Mouse (Mus musculus) ovary, postnatal 14 days (tissue): Measurements from ENCODE around the gene Src.
"Not testable (repeated sequence)": the region's sequence is repeated elsewhere in the genome, so short reads cannot be mapped to it uniquely, and the experiment has no call there.

Experiments
- DNase-seq: peaks from one replicate; pipeline ENCODE4 v3.0.0; 2022; ENCODE audit warnings: low spot score

The Src gene

DNA sequence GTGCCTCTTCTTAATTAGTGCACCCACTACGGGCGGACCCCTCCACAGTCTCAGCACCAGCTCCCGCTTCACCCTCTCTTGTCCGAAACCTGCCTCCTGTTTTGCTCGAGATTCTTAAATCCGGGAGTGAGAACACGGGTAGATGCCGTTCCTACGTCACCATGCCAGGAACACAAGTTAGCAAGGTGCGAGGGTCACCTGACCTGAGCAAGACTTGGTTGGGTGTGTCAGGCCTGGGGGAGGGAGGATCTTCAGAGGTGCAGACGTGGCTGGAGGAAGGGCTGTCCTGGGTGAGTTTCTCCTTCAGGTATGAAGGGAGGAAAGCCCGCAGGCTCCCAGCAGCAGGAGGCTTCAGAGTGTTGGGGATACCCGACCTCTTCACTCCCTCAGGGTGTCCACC lies at the start of gene Src:
Gene Src, plus strand, starts transcription at position 239 of the 400 bp plus-strand sequence.
- no peak for DNase-seq

DNA sequence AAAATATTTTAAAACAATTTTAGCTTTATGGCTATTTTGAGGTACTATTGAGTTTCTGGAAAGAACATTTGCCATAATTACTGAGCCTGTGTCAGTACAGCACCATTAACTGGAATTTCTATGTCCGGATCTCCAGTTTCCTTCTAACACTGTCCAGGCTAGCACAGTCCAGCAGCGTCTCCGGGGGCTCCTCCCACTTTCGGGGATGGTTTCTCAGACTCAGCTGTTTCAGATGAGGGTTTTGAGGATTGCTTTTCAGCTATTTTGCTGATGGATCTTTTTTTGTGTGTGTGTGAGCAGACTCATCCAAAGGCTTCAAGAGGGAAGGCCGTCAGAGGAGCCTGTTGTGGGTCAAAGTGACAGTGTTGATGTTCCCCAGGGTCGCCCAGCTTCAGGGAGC lies 46.5 kb upstream of the Src start:
- no peak for DNase-seq

DNA sequence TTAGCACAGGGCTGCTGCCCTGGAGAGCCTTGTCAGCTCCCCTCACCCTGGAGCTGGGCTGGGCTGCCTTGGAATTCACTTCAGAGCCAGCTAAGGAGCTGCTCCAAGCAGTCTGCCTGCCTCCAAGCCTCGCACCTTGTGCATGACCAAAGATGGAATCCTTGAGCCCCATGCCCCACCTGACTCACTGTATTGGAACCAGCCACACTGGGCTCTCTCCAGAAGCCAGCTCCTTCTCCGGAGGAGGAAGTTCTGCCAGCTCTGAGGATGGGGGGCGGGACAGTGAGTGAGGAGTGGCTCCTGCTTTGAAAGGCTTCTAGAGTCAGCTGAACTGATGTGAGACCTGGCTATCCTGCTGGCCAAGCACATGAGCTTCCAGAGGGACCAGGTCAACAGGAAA lies 44.6 kb upstream of the Src start:
- DNase-seq: no peak

DNA sequence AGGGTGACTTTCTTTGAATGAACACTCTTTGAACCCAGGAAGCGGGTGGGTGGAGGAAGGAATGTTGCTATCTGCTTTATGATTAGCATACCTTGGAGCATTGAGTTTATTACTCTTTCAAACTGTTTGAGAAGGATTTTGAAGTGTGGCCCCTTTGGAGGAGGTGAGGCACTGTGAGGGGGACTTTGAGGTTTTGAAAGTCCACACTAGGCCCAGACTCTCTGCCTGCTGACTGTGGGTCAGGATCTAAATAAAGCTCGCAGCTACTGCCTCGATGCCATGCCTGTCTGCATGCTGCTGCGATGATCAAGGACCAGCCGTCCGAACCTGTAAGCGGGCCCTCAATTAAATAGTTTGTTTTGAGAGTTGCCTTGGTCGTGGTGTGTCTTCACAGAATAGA lies 43.2 kb upstream of the Src start:
- no peak for DNase-seq

DNA sequence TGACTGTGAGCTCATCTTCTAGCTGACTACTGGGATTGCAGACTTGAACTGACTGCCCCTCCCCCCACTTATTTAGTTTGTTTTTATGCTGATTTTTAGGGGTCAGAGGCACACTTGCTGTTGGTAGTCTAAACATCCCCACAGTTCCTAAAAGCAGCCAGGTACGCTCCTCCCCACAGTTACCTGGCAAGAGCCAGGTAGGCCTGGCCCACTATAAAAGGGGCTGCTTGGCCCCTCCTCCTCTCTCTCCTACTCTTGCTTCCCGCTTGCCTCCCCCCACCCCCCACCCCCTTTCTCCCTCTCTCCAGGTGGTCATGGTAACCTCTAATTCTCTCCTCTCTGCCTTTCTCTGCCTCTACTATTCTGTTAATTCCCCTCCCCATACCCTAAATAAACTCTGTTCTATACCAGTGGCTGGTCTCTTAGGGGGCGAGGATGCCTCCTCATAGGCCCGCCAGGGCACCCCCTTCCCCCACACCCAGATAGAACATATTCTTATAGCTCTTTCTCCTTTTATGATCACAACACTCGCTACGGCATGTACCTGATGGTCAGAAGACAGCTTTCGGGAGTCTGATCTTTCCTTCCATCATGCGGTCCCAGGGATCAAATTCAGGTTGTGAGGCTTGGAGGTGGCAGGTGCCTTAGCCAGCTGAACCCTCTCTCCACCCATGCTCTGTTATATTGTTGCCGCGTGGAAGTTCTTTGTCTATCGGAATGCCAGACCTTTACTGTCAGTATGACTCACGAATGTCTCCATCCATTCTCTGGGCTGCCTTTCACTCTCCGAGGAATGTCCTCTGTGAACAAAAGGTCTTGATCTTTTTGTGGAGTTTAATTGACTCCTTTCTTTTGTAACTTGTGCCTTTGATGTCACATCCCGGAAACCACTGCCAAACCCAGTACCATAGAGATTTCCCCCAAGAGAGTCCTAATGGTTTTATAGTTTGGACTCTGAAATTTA lies 42.2 kb upstream of the Src start:
- DNase-seq: no peak

DNA sequence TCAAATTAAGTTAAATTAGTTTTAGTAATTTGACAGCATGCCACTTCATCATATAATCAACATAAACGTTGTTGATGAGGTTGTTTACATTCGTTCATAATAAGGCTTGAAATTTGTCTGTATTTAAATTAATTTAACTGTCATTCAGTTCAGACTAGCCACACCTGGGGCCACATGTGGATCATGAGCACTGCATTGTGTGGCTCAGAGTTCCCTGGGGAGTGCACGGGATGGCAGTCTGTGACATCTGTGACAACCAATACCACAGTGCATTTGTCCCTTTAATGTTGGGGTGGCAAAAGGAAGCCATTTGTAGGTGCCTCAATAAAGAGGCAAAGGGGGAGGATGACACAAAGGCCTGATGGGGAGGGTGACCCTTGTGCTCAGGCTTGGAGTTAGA lies 41.2 kb upstream of the Src start:
- no peak for DNase-seq

DNA sequence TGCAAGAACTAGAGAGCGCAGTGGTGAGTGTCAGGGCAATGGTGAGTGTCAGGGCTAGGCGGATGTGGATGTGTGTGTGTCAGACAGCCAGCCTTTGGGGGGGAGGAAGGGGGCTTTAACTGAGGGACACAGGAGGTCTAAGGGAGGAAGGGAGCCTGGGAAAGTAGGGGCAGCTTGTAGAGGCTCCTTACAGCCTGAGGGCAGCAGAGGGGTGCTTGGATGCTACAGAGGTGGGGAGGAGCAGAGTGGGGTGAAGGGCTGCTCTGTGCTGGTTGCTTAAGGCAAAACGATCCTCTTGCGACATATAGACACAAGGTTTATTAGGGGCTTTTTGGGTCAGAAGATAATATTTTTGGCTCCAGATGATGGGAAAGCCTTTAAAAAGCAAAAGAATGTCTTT lies 33.4 kb upstream of the Src start:
- DNase-seq: no peak

DNA sequence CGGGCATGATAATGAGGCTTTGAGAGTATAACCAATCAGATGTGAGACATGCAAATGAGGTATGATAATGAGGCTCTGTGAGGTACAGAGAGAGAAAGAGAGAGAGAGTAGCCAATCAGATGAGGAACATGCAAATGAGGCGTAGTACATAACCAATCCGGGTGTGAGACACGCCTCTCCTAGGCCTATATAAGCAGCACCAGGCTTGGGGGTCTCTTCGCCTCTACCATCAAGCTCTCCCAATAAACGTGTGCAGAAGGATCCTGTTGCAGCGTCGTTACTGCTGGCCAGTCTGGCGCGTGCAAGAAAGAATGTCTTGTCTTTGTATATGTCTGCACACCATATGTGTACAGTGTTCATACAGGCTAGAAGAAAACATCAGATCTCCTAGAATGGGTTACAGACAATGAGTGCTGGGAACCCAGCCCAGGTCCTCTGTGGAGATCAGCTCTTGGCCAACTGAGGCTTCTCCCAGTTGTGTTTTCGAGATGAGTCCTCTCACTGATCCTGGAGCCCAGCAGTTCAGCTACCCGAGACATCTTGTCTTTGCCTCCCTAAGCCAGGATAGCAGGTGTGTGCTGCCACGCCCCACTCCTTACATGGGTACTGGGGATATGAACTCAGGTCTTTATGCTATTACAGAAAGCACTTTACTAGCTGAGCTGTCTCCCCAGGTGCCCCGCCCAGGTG lies 29.2 kb upstream of the Src start:
- not testable (repeated sequence) for DNase-seq

DNA sequence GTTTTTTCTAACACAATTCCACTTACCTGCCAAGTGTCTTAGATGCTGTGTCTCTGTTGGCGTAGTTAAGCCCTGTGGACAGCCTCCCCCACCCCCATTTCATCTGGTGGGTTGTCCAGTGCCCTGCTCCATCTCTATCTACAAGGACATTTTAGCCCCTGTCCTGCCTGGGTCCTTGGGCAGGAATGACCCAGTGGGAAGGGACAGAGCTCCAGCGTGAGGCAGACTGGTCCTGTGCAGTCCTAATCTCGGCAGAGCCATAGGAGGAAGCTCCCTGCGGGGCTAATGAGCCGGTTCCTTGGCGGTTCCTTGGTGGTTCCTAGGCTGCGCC lies 28.7 kb upstream of the Src start:
- DNase-seq: no peak

DNA sequence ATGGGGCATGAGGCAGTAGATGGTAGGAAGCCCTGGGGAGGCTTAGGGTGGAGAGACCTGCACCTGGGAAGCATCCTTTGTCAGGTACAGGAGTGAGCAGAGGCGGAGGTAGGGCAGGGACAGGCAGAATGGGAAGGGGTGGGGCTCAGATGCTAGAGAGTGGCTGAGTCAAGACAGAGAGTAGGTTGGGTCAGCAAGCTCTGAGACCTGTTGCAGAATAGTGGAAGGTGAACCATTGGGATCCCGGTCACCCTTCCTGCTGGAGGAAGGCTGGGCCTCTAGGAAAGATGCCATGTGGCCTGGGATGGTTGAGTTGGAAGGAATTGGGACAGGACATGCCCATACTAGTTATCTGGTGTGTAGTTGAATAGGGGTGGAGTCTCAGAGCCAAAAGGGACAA lies 25.9 kb upstream of the Src start:
- no peak for DNase-seq

DNA sequence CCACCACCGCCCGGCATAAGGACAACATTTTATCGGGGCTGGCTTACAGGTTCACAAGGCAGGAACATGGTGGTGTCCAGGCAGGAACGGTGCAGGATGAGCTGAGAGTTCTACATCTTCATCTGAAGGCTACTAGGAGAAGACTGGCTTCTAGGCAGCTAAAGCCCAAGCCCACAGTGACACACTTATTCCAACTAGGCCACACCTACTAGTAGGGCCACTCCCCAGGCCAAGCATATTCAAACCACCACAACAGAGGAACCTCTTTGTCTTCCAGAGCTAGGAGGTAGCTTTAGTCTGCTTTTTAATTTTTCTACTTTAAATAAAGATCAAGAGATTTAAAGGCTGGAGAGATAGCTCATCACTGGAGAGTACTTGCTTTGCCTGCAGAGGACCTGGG lies 24.7 kb upstream of the Src start:
- DNase-seq: no peak

DNA sequence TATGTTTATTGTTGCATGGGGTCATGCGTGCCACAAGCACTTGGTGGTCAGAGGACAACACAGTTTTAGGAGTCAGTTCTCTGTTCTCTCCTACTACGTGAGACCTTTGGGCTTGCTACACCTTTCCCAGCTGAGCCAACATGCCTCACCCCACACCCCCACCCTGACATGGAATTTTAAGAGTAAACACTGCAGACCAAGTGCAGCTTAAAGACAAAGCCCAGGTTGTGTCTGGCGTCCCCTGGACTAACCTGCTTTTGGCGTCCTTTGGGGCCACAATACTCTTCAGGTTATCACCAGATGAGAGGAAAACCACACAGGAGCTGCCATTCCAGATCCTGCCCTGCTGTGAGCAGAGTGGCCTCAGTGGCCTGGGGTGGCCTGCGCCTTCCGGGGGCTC lies 23.4 kb upstream of the Src start:
- no peak for DNase-seq

DNA sequence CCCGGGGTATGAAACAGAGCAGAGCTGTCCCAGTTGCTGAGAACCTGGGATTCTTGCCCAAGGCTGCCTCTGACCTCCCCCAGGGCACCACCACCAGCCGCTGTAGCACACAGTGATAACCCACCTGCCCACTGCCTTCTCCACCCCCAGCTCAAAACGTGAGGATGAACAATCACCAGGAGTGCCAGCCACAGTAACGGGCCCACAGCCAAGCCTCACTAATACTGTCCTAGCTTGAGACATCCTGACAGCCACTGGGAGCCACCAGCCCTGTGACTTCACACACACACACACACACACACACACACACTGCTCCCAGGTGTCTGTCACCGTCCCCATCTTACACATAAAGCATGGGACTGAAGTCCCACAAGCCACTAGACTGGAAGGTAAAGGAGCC lies 22.9 kb upstream of the Src start:
- no peak for DNase-seq

DNA sequence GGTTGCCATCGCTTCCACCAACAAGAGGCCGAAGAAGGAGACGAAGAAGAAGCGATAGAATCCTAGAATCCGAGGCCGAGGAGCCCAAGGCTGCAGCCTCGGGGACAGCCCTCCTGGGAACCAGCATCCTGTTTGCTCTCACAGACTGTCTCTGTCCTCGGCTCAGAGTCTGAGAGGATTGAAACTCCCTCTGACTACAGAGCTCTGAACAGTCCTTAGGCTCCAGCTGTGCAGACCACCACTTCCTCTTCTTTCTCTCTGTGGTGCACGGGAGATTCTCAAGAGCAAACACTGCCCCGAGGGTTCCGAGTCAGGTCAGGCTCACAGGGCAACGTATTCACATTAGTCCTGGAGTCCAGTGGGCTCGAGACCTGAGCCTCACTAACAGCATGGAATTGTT lies 22.3 kb upstream of the Src start:
- no peak for DNase-seq

DNA sequence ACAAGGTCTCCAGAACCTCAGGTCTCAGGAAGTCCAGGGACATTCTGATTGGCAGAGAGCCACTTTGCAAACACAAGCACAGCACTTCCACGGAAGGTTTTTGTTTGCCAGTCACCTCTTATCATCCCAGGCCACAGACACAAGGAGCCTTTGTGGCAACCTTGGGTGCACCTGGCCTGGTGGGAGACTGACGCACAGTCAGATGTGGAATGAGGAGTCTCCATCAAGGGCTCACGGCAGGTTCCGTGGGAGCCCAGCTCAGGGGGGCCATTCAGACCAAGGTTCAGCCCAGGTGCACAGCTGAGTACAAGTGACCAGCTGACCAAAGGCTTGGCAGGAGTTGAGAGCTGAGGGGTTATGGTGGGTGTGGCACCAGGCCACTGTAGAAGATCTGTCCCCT lies 20.9 kb upstream of the Src start:
- DNase-seq: no peak

DNA sequence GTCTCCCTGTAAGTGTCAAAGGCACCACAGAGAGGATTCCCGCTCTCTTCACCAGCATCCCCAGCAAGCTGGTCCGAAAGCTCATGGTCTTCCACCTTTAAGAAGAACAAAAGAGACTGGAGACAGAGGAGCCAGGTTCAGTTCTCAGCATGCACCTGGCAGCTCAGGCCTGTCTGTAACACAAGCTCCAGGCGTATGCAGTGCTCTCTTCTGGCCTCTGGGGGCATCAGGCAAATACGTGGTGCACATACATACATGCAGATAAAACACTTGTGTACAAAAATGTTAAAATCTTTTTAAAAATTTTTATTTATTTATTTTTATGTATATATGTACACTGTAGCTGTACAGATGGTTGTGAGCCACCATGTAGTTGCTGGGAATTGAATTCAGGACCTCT lies 19.7 kb upstream of the Src start:
- no peak for DNase-seq

DNA sequence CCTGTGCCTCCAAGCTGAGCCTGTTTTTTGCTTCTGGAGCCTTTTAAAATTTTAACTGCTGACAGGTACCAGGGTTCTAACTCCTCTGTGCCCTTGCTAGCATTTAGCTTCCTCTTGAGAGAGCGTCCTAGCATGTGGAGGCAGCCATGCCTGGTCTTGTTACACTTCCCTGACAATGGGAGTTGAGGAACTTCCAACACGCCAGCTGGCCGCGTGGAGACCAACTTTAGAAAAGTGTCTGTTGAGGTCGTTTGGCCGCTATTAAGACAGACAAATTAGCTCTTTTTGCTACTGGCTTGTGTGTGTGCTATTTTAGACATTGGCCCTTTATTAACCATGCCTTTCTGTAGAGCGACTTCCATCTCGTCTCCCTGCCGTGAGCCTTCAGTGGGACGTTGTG lies 18.4 kb upstream of the Src start:
- no peak for DNase-seq

DNA sequence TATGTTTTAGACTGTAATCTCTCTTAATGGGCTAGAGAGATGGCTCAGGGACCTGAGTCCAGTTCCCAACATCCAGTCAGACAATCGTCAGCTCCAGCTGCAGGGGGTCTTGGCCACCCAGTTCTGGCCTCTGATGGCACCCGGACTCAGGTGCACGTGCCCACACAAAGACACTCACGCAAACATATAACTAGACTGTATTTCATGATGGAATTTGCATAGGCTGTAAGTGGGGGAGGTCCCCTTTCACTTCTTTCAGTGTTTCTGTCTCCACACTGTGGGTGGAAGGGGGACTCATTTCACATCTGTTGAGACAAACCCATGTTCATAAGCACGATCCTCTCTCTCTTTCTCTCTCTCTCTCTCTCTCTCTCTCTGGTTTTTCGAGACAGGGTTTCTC lies 17.8 kb upstream of the Src start:
- DNase-seq: no peak

DNA sequence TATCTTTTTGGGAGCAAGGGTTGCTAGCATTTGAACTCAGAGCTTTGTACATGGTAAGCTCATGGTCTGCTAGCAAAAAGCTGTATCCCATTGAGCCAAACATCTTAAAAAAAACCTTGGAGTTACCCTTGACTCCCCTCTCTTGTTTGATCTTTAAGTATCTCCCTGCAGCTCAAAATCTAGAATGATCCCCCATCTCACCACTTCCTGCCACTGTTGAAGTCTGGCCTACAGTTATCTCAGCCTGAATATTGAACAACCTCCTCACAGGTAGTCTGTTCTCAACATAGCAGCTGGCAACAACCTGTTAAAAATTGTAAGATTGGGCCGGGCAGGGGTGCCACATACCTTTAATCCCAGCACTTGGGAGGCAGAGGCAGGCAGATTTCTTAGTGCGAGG lies 17.0 kb upstream of the Src start:
- no peak for DNase-seq

DNA sequence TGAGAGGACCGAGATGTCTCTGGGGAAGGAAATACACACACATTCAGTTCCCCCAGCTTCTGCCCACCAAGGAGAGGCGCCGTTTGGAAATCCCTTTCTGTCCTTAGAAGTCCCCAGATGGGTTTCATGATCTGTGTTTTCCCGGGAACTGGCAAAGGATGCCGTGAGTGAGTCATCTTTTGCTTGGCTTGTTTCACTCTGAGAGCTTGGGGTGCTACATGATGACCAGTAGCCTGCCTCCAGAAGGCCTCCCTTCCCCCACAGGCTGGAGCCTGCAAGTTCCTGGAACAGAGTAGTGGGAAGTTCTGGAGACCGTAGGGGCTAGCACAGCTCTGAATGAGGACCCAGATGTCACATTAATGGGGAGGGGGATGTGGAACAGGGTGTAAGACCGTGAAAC lies 10.6 kb upstream of the Src start:
- DNase-seq: no peak

DNA sequence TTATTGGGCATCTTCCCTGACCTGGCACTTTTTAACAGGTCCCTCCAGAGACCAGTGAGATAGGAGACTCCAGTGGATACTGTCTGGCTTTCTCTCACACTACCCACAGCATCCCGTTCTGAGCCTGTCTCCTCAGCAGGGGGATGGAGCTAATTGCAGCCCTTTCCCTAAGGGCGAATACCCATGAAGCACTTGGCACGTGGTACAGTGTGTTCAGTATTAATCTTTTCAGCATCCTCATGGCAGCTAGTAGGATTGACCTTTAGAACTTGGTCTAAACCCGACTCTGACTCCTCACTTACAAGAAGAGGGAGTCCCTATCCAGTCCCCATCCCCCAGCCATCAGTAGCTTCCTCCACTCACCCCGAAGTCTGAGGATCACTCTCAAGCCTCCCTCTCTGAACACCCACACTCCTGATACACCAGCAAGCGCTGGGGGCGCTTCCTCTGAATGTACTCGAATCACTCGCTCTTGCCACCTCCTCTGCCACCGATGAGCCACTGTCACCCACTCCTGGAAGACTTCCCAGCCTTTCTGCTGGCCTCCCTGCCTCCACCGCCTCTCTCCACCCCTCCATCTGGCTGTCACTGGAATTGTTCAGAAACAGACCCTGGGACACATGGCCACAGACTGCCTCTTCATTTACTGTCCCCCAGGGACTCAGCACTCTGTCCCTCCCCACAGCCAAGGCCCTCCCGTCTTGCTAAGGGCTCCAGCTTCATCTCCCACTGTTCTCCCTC lies 8.3 kb upstream of the Src start:
- no peak for DNase-seq

DNA sequence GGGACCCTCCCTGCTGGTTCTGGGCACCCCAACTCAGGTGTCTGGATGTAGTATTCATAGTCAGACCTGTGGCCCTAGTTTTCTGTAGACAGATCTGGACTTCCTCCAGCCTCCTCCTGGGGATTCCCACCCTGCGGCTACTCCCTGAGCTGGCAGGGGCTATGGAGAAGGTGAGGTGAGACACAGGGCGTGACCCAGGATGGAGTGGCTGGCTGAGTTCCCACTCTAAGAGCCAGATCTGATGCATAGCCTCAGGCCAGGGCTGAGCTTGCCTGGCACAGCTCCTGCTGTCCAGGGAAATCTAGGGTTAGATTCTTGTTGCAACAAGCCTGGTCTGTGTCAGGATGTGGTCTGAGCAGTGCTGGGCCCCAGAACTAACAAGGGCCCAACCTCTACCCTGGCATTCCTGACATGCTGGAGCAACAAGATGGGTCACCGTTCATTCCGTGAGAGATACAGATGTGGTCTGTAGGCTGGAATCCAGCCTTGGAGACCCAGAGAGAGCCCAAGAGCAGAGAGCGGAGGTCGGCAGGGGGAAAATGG lies 7.0 kb upstream of the Src start:
- DNase-seq: no peak

DNA sequence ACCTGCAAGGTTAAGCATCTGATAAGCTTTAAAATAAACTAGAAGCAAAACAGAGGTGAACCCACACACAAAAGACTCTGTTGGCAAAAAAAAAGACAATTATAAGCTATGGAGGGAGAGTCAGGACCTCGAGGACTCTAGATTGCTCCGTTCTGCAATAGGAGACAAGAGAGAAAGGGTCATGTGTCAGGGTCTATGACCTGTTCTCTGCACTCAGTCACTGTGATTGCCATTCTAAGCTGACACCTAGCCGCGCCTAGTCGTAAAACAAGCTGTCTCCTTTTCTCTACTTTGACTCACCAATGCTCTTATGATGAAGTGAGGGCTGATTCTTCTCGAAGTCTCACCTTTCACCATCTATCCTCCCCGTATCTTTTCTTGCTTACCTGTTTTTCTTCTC lies 5.7 kb upstream of the Src start:
- no peak for DNase-seq
